Mouse (Mus musculus): ENCODE measurements around the gene Txndc9.
A peak's percentile ranks its signal among the peaks of the same experiment; 100 is the strongest.

Txndc9 gene

DNA sequence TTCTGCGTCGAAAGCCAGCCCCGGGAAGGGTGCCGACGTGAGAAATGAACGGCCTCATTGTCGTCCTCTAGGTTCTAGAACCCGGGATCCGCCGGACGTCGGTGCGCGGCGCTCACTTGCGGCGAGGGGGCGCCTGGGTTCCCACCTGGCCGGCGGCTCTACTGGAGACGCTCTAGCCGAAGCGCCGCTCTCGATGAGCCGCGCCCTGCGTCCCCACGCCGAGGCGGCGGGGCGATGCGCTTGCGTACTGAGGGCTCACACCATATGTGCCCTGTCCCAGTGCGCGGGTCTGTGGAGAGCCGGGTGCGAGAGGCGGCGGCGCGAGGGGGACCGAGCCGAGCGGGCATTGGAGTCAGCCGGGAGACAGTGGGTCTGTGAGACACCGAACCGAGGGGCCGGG, at the start of gene Txndc9, which contains the start of gene Eif5b:
Txndc9 (minus strand) TSS at position 27 of the 400 bp plus-strand sequence.
Eif5b (plus strand) TSS at position 144 of the 400 bp plus-strand sequence.
- peak; percentile 97 for DNase-seq

- DNase-seq: no peak
These were observed 41.2 kb upstream of the Txndc9 start for GRCm38 (mm10) chr1:38038898-38039297.

- no peak for DNase-seq
These were observed 39.7 kb upstream of the Txndc9 start for GRCm38 (mm10) chr1:38037375-38037774.

DNA sequence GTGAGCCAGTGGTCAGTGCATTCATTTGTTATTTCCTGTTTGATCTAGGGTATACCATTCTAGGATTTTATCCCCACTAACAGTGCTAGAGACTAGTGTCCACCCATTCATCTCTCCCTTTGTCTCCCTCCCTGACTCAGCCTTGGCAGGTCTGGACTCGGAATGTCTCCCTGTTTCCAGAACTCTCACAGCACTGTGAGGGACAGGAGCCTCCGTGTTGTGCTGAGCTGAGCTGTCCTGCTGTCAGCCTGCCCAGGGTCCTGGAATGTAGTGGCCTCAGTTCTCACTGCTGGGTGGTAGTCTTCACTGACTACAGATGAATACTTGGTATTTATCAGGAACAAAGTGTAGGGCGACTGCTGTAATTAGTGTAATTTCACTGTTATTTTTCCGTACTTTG, 37.8 kb upstream of the Txndc9 start:
- DNase-seq: no peak

DNA sequence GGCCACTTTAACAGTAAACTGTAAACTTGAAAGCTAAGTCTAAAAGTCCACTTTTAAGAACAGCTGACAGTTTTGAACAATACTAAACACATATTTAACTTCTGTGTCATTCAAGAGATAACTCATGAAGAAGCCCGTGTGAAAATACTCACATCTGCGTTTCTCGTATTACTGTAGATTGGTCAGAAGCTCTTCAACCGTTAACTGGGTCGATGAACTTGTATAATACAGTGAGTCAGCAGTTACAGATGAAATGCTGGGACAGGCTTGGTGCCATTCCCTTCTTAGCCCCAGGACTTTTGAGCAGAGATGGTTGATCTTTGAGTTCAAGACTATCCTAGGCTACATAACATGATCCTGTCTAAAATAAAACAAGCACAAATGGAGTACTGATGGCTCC, 33.7 kb upstream of the Txndc9 start:
- no peak for DNase-seq

DNA sequence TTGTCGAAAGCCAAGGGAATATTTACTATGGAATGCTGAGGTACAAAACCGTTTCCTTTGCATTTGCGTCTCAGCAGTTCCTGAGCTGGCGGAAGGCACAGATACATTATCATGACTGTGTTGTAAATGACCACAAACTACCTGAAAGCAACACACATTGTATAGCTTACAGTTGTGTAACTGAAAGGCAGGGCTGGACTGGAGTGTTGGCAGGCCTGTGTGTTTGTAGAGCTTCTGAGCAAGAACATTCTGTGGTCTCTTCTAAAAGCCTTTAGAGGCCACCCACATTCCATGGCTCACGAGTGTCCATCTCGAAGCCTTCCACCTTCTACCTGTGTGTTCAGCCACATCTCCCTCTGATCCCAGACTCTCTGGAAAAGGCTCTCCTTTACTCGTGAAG, 29.6 kb upstream of the Txndc9 start:
- no peak for DNase-seq

DNA sequence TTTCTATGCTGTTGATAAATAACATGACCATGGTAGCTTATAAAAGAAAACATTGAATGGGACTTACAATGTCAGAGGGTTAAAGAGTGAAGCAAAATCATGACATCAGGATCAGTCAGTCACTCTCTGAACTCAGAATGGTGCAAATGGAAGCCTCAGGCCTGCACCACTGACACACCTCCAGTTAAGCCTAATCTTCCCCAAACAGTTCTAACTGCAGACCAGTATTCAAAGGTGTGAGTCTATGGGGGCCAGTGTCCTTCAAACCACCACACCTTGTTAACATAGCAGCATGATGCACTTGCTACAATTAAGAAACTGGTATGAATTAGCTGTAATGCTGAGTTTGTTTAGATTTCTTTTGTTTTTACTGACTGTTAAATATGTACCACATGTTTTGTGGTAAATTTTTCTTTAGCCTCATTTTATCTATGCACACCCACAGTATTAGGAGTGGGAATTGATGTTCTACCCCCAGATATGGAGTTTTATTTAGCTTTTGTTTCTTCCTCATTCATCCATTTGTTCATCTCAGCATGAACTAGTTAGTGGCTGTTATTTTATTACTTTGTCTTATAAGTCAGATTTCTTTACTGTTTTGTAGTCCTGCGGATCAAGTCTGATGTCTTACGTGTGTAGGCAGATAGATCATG, 17.0 kb upstream of the Txndc9 start:
- DNase-seq: no peak

GRCm38 (mm10) chr1:38012509-38012908, 14.8 kb upstream of the Txndc9 start:
- no peak for DNase-seq

DNA sequence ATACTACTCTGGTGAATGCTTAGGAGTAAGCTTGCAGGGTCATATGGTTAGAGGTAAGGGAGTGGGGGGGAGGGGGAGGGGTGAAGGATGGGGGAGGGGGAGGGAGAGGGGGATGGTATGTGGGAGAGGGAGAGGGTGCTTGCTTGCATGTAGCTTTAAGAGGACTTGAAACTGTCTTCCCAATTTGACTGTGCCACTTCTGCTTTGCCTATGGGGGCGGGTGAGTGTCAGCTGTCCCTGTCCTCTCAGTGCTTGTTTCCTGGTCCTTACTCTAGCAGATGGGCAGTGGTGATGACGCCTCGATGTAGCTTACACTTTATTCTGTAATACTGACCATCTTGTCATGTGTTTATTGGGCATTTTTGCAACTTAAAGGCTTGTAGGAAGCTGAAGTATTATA, 14.4 kb upstream of the Txndc9 start:
- no peak for DNase-seq

DNA sequence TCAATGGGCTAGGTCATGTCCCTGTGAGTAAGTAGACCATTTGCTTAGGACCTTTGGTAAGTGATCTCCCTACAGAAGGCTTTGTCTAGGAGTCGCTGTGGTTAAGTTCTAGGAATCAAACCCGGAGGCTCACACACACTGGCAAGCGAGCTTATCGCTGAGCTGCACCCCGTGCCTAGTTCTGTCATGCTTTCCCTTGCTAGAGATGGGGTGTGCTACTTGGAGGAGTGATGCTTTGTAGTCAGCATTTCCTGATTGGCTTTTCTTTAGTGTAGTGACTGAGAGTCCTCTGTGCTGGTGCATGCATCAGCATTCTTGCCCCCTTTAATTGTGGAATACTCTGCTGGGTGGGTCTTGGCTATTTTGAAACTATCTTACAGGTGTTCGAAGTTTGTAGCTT, 14.0 kb upstream of the Txndc9 start:
- DNase-seq: no peak

DNA sequence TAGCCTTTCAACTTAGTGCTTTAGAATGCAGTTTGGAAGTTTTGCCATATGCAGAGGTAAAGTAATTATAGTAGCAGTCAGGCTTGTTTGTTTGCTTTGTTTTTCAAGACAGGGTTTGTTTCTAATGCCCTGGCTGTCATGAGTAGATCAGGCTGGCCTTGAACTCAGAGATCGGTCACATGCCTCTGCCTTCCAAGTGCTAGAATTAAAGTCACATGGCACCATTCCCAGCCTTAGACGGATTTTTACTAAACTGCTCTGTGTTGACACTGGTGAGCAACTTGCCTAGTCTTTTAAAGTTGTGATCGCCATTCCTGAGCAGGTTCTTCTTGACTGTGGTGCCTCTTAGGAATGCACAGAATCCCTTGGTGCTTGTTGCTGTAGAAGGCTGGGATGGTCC, 9.0 kb upstream of the Txndc9 start:
- DNase-seq: no peak

DNA sequence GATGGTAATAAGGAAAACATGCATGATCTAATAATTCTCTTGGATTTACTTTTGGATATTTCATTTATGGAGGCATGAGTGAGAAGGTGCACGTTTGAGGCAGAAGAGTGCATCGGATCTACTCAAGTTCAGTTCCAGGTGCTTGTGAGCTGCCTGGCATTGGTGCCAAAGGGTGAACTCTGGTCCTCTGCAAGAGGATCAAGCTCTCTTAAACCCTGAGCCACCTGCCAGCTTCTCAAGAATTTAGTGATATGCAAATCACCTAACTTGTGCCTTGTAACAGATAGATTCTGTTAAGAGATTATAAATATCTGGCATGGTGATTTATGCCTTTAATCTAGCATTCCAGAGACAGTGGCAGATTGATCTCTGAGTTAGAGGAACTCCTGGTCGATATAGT, 5.4 kb upstream of the Txndc9 start:
- DNase-seq: no peak

- DNase-seq: no peak
These were observed 4.3 kb upstream of the Txndc9 start for GRCm38 (mm10) chr1:38001956-38002355.

DNA sequence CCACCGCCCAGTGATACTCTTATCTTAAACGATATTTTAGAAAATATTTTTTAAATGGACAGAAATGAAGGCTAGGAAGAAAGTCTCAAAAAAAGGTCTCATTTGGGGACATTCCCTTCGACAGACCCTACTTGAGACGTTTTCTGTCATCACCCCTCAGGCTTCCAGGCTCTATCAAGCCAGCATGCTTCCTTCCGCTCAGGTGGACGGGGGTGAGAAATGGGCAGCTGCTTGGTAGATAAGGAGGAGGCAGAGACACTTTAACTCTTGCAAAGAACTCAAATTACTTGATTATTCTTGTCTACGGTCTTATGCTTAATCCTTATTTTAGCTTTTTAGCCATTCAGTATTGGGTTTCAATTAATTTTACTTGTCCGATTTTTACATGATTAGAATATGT, 3.2 kb upstream of the Txndc9 start:
- no peak for DNase-seq

DNA sequence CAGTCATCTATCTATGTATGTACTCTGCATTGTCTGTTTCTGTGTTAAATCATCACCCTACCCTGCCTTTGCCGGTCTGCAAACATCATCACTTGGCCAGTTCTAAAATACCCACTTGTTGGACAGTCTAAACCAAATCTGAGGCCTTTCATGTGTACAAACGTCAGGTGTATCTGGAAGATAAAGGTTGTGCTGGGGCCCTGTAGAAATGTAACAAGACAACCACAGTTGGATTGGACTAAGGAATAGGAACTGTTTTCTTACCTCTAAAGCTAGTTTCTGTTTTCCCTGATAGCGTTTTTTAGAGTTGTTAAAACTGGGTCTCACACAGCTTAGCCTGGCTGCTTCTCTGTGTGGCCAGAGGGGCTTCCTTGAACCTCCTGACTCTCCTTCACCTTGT, 1.9 kb upstream of the Txndc9 start:
- DNase-seq: no peak

DNA sequence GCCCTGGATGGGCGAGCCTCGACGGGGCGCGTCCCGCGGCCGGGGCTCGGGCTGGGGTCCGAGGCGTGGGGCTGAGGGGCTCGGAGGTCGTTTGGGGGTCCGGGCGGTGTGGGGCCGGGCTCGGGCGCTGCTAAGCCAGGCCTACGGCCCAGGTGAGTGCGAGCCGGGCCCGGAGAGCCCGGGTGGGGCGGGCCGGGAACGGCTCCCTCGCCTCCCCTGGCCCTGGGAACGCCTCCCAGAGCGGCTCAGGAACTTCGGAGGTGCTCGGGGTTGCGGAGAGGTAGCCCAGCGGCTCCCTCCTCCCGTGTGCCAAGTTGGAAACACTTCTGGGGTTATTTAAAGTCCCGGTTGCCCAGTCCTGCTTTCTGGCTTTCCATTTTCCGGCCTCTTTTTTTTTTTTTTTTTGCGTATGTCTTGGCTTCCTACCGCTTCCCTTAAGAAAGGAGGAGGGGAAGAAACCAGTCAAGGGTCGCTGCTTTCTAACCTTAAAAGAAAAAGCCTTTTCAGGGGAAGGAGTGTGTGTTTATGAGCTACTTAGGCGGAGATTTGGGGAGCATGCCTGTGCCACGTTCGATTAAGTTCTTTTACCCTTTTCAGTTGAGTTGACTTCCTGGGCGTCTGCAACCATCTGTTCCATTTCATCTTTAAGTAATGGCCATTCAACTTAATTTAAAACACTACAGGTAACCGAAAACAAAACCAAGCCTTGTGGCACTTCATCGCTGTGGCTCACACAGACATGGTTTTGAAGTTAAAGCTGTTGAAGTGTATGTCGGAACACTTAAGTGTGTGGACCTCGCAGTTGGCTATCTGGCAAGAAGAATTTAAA, 892 bp upstream of the Txndc9 start:
- no peak for DNase-seq

GRCm38 (mm10) chr1:37996877-37997484, 712 bp downstream of the Txndc9 start:
- DNase-seq: peak; percentile 98

DNA sequence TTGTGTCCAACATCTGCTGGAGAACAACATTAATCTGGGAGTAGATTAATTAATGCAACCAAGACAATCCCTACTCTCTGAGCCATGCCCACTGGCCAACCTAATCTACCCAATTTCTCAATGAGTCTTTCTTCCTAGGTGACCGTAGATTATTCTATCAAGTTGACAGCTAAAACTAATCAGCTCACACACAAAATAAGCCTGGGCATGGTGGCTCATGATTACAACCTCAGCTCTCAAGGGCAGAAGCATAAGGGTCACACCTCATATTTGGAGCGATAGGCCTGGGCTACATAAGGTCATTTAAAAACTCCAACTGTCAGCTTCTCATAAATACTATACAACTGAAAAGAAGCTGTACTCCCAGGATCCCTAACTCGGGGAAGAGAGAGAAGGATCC, 1.5 kb downstream of the Txndc9 start:
- no peak for DNase-seq

DNA sequence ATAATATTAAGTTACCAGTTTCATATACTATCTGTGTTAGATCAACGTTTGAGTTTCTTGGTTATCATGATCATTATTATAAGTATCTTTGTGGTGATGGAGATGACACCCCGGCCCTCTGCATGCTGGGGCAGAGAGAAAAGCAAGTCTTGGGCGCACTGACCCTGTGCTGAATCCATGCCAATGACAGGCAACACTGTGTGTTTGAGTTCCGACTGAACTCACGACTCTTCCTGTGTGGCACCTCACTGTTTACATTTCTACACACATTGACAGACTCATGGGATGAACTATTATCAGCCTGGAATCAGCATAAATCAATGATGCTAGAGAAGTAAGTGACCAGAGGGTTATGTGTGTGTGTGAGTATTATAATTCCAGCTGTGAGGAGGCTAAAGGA, 9.8 kb downstream of the Txndc9 start:
- DNase-seq: no peak

DNA sequence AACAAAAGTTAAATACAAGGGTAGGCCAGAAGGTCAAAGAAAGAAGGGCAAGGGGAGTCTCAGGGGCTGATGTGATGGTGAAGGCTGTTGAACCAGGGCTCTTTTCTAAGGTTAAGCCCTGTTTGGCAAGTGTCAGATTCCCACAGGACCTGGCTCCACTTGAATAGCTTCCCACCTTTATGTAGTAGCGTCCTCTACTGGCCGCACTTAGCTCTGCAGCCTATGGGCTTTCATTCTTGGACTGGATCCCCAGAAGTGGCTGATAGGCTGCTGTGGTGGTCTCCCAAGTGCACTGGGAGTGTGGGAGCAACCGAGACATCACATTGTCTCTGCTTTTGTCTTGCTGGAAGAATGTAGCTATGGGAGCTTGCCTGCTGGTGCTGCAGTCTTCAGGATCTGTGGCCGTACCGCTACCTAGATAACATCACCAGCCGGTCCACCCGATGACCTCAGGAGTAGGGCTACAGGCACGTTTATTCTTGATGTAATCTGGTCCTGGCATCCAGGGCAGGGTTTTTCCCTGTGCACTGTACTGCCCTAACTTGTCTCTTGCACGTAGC, 11.8 kb downstream of the Txndc9 start:
- DNase-seq: peak; percentile 54

GRCm38 (mm10) chr1:37984326-37984725, 13.4 kb downstream of the Txndc9 start:
- no peak for DNase-seq

GRCm38 (mm10) chr1:37977303-37977702, 20.4 kb downstream of the Txndc9 start:
- DNase-seq: no peak

DNA sequence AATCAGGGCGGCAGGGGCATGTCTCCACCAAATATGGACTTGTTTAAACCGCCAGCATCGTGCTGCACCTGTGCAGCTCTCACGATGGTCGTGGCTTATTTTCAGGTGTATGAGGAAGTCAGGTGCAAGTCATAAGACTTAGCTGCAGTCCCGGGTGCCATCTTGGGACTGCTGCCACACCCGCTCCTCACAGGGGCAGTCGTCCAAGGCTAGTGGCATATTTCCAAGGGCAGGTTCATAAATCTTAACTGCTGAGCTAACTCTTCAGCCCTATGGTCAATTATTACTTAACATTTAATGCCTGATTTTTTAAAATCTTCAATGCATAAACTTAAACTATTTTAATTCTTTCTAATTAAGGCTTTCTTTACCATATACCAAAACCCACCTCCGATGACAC, 21.0 kb downstream of the Txndc9 start:
- peak; percentile 31 for DNase-seq

DNA sequence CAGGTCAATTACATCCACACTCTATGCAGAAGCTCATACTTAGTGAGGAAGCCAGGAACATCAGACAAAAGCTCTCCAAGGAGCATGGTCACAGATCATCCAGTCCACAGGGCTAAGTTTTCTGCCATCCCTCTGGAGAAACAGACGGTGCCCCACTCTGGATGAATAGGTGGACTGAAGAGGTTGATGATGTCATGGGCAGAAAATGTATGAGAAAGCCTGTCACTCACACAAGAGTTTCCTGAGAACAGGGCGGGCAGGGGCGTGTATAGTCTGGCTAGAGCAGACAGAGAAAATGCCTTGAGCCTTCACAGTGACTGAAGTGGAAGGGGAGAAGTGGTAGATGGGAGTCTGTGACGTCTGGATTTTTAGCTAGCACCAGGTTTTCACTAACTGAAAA, 26.2 kb downstream of the Txndc9 start:
- no peak for DNase-seq
